Mouse (Mus musculus) layer of hippocampus, postnatal 25 days (tissue): ENCODE measurements around the gene Strn3. TPM values are rescaled to one million over a fixed set of nuclear protein-coding genes. Genes with fewer than 3 reads are reported as not detected.
A peak's percentile ranks its signal among the peaks of the same experiment; 100 is the strongest.
"Not testable (repeated sequence)": the region's sequence is repeated elsewhere in the genome, so short reads cannot be mapped to it uniquely, and the experiment has no call there.

Experiments
- DNase-seq, 2 experiments: peaks; one replicate each; pipeline ENCODE4 v3.0.0; 2022; ENCODE audit warnings: mixed read lengths in 2 of 2, low spot score in 1 of 2; ENCODE audit errors: extremely low spot score in 1 of 2
- total RNA-seq, 2 experiments: library from RNA; stranded (reverse); gene quantifications; 2 replicates each; pipeline ENCODE4 v1.2.3; 2021

The Strn3 gene
- total RNA-seq, 2 experiments from 2014 or later, result 80.1 to 83.7 TPM

- no peak for DNase-seq
Observed at GRCm38 (mm10) chr12:51694966-51695365, 3.3 kb upstream of the Strn3 start.

DNA sequence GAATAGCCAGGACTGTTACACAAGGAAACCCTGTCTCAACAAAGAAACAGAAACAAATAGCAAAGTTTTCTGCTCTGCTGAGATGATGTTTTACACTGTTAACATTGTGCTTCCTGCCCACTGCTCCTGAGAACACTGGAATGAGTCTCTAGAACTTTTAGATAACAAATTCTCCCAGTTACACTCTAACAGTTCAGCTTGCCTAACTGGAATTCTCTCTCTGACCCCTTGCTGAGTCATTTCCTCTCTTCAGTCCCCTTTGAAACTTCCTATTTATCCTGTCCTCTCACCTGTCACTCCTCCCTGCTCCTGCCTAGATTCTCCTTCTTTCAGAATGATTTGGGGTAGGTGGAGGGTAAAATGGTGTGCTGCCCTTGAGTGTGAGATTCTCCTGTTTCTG lies 2.4 kb upstream of the Strn3 start:
- DNase-seq, result no peak

DNA sequence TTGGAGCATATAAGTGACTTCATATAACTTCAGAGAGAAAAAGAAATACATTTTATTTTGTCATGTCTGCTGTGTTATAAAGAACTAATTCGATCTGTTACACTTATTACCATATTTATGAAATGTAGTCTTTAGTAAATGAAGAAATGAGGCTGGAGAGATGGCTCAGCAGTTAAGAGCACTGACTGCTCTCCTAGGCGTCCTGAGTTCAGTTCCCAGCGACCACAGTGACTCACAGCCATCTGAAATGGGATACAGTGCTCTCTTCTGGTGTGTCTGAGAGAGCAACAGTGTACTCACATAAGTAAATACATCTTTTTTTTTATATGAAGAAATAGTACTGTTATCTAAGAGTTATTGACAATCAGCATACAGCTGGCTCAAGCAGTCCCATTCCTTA lies 1.7 kb upstream of the Strn3 start:
- no peak for DNase-seq

- not testable (repeated sequence) for DNase-seq
Observed at GRCm38 (mm10) chr12:51692870-51693269, 1.2 kb upstream of the Strn3 start.

- DNase-seq, result peak; percentile 62 to 67
Observed at GRCm38 (mm10) chr12:51690893-51691844, 528 bp downstream of the Strn3 start, which contains the start of gene Ap4s1. Gene Ap4s1, plus strand, starts transcription at chr12:51691033.

GRCm38 (mm10) chr12:51688546-51688945 lies 3.2 kb downstream of the Strn3 start:
- DNase-seq, result no peak

- no peak for DNase-seq
Observed at GRCm38 (mm10) chr12:51678844-51679243, 12.9 kb downstream of the Strn3 start.

DNA sequence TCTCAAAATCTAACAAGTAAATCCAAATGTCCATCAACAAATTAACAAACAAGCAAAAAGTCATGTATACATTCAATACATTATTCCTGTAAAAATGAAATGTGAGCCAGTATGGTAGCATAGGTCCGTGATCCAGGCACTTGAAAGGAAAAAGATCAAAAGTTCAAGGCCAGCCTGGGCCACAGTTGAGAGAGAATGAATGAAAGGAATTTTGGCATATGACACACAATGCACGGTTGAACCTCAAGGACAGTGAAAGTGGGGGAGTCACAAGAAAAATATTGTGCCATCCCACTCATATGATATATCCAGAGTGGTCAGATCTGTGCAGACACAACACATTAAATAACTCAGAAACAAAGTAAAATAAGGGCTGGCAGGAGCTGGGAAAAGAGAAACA lies 15.3 kb downstream of the Strn3 start:
- no peak for DNase-seq

DNA sequence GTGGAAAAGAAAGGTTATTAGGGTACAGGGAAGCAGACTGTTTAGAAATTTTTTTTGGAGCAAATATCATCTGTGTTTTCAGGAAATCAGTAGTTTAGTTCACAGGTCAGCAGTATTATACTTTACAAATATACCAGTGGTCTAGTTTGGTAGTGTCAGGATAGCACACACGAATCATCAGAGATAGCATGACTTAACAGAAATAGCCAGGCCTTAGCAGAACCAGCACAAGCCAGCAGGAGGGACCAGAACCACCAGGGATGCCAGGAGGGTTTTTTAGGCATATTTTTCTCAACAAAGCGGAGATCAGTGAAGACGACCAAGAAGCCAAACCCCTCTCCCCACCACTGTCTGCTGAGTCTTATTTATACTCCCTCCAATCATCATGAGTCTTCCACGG lies 18.4 kb downstream of the Strn3 start:
- DNase-seq, result no peak

DNA sequence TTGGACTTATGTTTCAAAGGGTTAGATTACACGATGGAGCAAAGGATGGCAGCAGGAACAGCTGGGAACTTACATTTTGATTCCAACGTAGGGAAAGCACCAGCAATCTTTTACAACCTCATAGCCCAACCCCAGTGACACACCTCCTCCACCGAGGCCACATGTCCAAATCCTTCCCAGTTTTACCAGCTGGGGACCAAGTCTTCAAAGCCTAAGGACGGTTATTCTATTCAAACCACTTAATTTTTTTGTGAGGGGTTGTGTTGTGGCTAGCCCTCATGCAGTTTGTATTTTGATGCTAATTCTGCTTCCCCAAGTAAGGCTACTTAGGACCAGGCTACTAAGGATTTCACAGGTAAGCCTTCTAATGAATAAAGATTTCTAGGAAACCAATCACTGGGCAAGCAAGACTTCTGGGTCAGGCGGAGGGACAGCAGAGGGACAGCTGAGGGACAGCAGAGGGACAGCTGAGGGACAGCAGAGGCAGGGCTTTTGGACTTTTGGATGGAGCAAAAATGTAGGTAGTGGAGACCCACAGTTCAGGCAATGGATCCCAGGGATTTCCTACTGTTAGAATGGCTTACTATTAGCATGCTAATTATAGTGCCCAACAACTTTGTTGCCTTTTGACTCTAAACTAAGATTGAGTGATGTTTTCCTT lies 20.3 kb downstream of the Strn3 start:
- no peak for DNase-seq

DNA sequence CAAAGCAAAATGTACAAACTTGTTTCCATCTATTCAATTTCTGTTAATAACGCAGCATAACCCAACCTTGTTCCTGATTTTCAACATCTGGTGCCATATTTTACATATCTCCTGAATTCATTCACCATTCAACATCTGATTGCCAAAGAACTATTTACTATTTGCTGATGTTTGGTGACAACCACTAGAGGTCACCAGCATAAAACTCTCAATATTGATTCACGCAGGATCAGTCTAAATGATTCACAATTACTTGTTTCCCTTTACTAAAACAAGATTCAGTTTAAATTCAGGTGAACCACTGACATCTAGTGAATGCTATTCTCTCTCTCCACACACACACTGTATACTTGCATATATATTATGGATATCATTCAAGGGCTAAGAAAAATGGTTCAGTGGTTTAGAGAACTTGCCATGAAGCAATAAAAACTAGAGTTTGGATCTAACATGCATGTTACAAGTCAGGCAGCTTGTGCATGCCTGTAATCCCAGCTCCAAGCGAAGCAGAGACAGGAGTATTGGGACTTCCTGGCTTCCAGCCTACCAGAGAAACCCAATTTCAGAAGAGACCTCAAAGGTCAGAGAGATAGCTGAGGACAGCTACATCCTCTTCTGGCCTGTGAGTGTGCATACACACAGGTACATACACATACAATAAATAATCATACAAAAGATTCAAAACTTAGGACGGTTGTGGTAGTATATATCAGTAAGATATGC lies 24.8 kb downstream of the Strn3 start:
- no peak for DNase-seq

- DNase-seq, result no peak
Observed at GRCm38 (mm10) chr12:51663908-51664307, 27.8 kb downstream of the Strn3 start.

GRCm38 (mm10) chr12:51663011-51663410 lies 28.7 kb downstream of the Strn3 start:
- DNase-seq, result no peak

DNA sequence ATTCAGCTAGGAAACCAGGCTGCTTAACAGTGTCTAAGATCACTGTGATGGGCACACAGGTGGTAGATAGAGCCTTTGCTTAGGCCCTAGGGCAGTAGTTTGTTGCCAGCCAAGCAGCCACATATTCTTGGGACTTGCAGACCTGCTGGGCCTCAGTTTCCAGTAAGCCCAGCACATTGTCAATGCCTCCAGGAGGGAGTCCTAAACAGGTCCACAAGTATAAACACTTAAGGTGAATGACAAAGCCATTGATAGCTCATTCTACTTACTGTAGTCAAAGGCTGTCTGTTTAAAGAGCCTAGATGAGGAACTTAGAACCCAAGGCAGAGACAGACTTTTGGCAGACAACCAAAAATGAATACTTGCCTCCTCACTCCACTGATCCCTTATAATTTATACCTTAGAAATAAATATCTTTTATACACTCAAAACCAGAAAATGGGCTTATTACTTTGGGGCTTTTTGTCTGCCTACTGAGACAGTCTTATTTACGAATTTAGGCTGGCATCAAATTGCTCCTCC lies 35.7 kb downstream of the Strn3 start:
- no peak for DNase-seq

GRCm38 (mm10) chr12:51649401-51649800 lies 42.3 kb downstream of the Strn3 start:
- not testable (repeated sequence) for DNase-seq

GRCm38 (mm10) chr12:51641871-51642270 lies 49.8 kb downstream of the Strn3 start:
- no peak for DNase-seq

- no peak for DNase-seq
Observed at GRCm38 (mm10) chr12:51636689-51637470, 54.8 kb downstream of the Strn3 start.

DNA sequence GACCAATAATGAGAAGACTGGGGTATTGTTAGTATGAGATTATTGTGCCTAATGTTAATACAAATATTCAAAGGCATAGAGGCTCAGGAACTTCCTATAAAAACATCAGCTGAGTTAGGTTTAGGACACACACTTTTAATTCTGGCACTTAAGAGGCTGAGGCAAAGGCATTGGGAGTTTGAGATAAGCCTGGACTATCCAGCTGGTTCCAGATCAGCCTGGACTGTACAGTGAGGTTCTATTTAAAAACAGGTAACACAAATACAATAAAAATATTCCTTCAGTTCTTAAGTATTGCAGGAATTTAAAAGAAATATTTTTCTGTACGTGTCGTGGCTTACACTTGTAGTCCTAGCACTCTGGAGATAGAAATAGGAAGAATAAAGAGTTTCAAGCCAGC lies 55.4 kb downstream of the Strn3 start:
- no peak for DNase-seq

GRCm38 (mm10) chr12:51633481-51633880 lies 58.2 kb downstream of the Strn3 start:
- no peak for DNase-seq

DNA sequence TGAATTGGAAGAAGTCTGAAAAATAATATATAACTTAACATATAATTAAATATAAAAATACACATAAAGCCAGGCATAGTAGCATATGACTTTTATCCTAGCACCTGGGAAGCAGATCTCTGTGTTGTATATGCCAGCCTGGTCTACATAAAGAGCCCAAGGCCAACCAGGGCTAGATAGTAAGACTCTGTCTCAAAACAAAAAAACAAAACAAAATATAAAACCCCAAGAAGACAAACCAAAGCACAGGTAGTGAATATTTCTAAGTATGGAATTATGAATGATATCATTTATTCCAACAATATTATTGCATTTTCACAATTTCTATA lies 68.4 kb downstream of the Strn3 start:
- DNase-seq, result no peak
